Mouse (Mus musculus): ENCODE measurements around the gene Cers6.

DNA sequence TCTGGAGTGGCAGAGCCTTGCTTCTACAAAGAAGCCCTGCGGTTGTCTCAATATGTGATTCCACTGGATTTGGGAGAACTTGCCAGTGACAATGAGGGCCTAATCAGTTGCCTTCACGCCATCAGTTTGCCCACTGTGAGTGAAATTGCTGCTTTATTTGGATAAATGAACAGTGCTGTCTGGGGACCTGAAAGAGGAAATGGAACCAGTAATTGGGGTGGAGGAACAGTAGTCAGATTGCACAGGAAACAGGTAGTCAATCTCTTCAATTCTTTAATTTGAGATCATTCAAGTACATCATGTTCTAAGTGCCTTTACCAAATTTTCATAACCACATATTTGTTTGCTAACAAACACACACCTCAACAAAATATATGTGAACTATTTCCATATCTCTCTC is 92.4 kb downstream of the Cers6 start:
- TF ChIP-seq CTCF (conservative IDR thresholded peaks at IDR 0.05; ENCODE audit: low read length): no peak
- TF ChIP-seq NANOG (IDR thresholded peaks at IDR 0.05; ENCODE audit: borderline replicate concordance, low read length): no peak

Data from E14TG2a.4 (cell line).